Mouse (Mus musculus) liver, adult 2 months (tissue): ENCODE measurements around the gene Slc23a2. TPM values are rescaled to one million over a fixed set of nuclear protein-coding genes. Genes with fewer than 3 reads are reported as not detected.

Experiments
- DNase-seq: peaks from one replicate; pipeline ENCODE4 v3.0.0-alpha.2; 2011; ENCODE audit warnings: low read depth, low spot score; ENCODE audit errors: extremely low read depth
- H3K27ac ChIP-seq: fragments of 200-500 bp; replicated peaks from 2 replicates; pipeline ENCODE4 v1.5.1; 2012; ENCODE audit warnings: low read depth, mild to moderate bottlenecking, control low read depth, inconsistent platforms, low read length; ENCODE audit not compliant: insufficient read depth
- H3K27me3 ChIP-seq: fragments of 200-500 bp; 2 replicates; pipeline ENCODE4 v1.6.1; 2012; ENCODE audit warnings: mild to moderate bottlenecking, moderate library complexity, low read length, inconsistent platforms; ENCODE audit not compliant: control insufficient read depth, insufficient read depth
- H3K36me3 ChIP-seq: fragments of 200-500 bp; 2 replicates; pipeline ENCODE4 v1.6.1; 2012; ENCODE audit warnings: low read length, inconsistent platforms; ENCODE audit not compliant: control insufficient read depth, insufficient read depth
- H3K4me1 ChIP-seq: fragments of 200-500 bp; 2 replicates; pipeline ENCODE4 v1.6.1; 2011; ENCODE audit warnings: low read length; ENCODE audit not compliant: control insufficient read depth, insufficient read depth
- H3K4me3 ChIP-seq: fragments of 200-500 bp; 2 replicates; pipeline ENCODE4 v1.5.1; 2011; ENCODE audit warnings: low read depth, mild to moderate bottlenecking, control low read depth, low read length, moderate library complexity; ENCODE audit not compliant: insufficient read depth
- H3K79me2 ChIP-seq: fragments of 200-500 bp; 2 replicates; pipeline ENCODE4 v1.6.1; 2012; ENCODE audit warnings: inconsistent platforms, mild to moderate bottlenecking, low read length, moderate library complexity; ENCODE audit not compliant: control insufficient read depth, insufficient read depth
- H3K9ac ChIP-seq: fragments of 200-500 bp; 2 replicates; pipeline ENCODE4 v1.6.1; 2012; ENCODE audit warnings: low read depth, mild to moderate bottlenecking, control low read depth, inconsistent platforms, low read length
- CTCF ChIP-seq: fragments of 200-500 bp; IDR thresholded peaks from 2 replicates; pipeline ENCODE4 v1.5.1; 2011; ENCODE audit warnings: low read depth, low read length, control low read depth
- POLR2A ChIP-seq: fragments of 200-500 bp; IDR thresholded peaks from 2 replicates; pipeline ENCODE4 v1.6.1; 2011; ENCODE audit warnings: low read length, control low read depth; ENCODE audit not compliant: insufficient read depth; ENCODE audit errors: extremely low read depth
- WGBS: fragments of 180-500 bp; shearing (Covaris S2); methylation state at CpG from one replicate; pipeline ENCODE4 v1.1.7; 2018; 5-methylcytosine and 5-hydroxymethylcytosine counted together
- polyA plus RNA-seq: library from polyadenylated mRNA; depleted of rRNA; stranded (reverse); fragments of >200 nt; gene quantifications from 2 replicates; pipeline ENCODE4 v1.2.3, GENCODE M21; 2012
- total RNA-seq: library from RNA; depleted of rRNA; stranded (reverse); fragments of >200 nt; gene quantifications from 2 replicates; pipeline ENCODE4 v1.2.3, GENCODE M21; 2014

Gene Slc23a2
- total and polyA plus RNA-seq, 2 experiments: 12.7 to 14.8 TPM

DNA sequence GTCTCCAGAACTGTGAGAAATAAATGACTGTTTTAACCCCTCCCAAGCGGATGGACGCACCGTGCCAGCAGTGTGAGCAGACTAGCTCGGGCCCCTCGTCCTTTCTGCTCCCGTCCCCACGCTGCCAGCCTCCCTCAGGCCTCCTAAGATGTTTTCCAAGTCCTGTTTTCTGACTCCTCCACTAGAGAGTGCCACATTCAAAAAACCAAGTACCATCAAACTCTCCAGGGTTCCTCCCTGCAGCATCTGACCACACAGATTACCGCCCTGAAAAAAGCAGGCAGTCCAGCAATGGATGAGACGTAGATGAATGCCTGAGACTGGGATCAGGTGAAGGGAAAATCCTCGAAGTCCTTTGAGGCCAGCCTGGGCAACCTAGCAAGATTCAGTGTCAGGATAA lies 4.4 kb downstream of the Slc23a2 start:
- Histone ChIP-seq H3K27me3 (no peaks in the 10 kb centered on the region), H3K4me1 (peaks cover 14% of the 10 kb centered on the region), H3K79me2 (peaks cover 42% of the 10 kb centered on the region; the same call in 1 of the 2 replicates), H3K4me3 (no peak overlapping the region), H3K27ac (no peak overlapping the region), H3K36me3 (no peaks in the 10 kb centered on the region), H3K9ac (no peak overlapping the region)
- DNase-seq: no peak
- 75% methylated on average over 10 of the region's 10 CpGs for WGBS
- no peak for TF ChIP-seq CTCF
- TF ChIP-seq POLR2A: no peak

DNA sequence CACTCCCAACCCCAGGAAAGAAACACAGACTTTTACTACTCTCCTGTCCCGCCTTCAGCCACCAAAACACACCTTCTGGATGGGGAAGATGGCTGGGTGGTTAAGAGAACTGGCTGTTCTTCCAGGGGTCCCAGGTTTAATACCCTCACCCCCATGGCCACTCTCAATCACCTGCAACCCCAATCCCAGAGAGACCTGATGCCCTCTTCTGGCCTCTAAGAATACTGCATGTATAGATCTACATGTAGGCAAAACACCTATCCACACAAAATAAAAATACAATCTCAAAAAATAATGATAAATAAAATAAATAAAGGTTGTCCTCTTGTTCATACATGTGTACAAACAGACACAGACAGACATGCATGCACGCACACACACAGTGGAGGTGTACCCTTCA lies 5.8 kb downstream of the Slc23a2 start:
- Histone ChIP-seq H3K27ac (no peak overlapping the region), H3K4me3 (no peak overlapping the region), H3K27me3 (no peaks in the 10 kb centered on the region), H3K9ac (no peak overlapping the region), H3K36me3 (no peaks in the 10 kb centered on the region), H3K79me2 (peaks cover 43% of the 10 kb centered on the region; the same call in 1 of the 2 replicates), H3K4me1 (peaks cover 14% of the 10 kb centered on the region)
- DNase-seq: no peak
- 100% methylated on average over 2 of the region's 2 CpGs for WGBS
- TF ChIP-seq CTCF: 0 out of 2 replicates have a peak, but pooled peaks have one; percentile 21
- no peak for TF ChIP-seq POLR2A

DNA sequence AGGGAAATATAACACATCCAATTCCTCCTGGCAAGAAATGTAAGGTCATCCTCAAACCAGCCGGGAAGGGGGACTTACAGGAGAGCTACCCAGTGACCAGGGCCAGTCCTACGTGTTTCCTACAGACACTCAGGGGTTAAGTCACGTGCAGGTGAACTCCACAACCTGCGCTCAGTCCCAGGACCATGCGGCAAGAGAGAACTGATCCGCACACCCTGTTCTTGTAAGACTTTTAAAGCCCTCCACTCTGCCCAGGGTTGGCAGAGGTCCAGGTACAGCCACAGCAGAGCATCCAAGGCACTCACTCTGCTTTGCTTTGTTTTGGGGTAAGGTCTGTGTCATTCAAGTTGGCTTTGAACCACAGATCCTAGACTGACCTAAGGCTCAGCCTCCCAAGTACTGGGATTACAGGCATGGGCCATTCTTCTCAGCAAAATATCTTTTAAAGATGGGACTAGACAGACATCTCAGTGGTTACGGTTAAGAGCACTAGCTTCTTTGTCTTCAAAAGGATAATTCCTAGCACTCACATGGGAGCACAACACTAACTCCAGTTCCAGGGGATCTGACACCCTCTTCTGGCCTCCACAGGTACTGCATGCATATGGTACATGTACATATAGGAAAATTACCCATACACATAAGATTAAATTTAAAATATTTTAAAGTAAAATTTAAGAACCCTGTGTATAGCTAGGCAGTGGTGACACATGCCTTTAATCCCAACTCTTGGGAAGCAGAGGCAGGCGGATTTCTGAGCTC lies 8.9 kb downstream of the Slc23a2 start:
- 95% methylated on average over 8 of the region's 8 CpGs for WGBS
- TF ChIP-seq CTCF (peak; percentile 39; the same call in 1 of the 2 replicates), POLR2A (no peak)
- no peak overlapping the region for H3K4me3 ChIP-seq
- H3K36me3 ChIP-seq: no peaks in the 10 kb centered on the region
- H3K27ac ChIP-seq: no peak overlapping the region
- no peak for DNase-seq
- no peaks in the 10 kb centered on the region for H3K27me3 ChIP-seq
- H3K4me1 ChIP-seq: peaks cover 17% of the 10 kb centered on the region
- no peak overlapping the region for H3K9ac ChIP-seq
- peaks cover 43% of the 10 kb centered on the region; the same call in 1 of the 2 replicates for H3K79me2 ChIP-seq

DNA sequence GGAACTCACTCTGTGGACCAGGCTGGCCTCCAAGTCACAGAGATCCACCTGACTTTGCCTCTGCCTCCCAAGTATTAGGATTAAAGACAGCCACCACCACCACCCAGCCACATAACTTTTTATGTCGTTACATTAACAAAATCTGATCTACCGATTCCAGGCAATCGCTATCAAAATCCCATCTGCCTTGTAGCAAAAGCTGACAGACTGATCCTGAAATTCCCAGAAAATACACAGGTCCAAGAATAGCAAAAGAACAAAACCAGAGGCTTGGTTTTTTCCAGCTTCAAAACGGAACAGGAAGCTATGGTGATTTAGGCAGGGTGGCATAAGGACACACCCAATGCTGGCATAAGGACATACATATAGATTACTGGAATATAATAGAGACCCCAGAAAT lies 10.2 kb downstream of the Slc23a2 start:
- no peak for TF ChIP-seq POLR2A
- no peak for TF ChIP-seq CTCF
- Histone ChIP-seq H3K79me2 (peaks cover 37% of the 10 kb centered on the region; the same call in 1 of the 2 replicates), H3K9ac (no peak overlapping the region), H3K36me3 (no peaks in the 10 kb centered on the region), H3K4me3 (no peak overlapping the region), H3K4me1 (peaks cover 21% of the 10 kb centered on the region), H3K27ac (no peak overlapping the region; the same call in 1 of the 2 replicates), H3K27me3 (no peaks in the 10 kb centered on the region)
- DNase-seq: no peak
- WGBS: 61% methylated on average over 4 of the region's 4 CpGs

DNA sequence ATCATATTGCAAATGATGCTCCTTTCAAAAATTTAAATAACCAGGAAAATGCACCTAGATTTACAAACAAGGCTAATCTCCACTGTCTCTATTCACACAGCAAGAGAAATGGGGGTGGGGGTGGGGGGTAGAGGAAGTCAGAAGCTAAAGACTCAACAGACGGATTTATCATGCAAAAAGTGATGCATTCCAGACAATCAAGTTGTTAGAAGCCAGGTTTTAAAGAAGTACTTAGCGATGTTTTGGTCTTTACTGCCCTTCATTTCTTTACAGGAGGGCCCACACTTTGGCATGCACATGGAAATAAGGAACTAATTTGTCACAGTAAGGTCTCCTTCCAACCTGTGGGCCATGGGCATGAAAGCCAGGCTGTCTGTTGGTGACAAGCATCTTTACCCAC lies 11.5 kb downstream of the Slc23a2 start:
- H3K79me2 ChIP-seq: peaks cover 32% of the 10 kb centered on the region; the same call in 1 of the 2 replicates
- no peak for DNase-seq
- H3K9ac ChIP-seq: no peak overlapping the region
- WGBS: 78% methylated on average over 2 of the region's 2 CpGs
- peak overlapping the region; percentile 10; the same call in 1 of the 2 replicates for H3K27ac ChIP-seq
- H3K27me3 ChIP-seq: no peaks in the 10 kb centered on the region
- TF ChIP-seq CTCF (no peak), POLR2A (no peak)
- H3K36me3 ChIP-seq: no peaks in the 10 kb centered on the region
- H3K4me3 ChIP-seq: no peak overlapping the region
- peaks cover 21% of the 10 kb centered on the region for H3K4me1 ChIP-seq

DNA sequence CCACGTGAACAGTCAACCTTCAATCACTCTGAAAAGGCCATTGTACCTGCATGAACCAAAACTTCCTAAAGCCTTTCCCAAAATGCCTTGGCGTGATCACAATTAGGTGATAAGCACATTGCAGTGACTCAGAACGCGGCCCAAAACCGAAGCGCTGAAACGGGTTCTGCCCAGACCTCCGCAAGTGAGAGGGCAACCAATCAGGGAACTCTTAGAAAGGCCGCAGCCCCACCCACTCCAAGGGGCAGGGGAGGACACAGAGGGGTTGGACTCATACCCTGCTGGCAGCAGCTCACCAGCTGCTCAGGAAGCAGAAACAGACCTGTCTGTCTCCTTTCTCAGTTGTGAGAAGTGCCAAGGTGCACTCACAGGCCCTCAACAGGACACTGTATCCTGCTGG lies 13.6 kb downstream of the Slc23a2 start:
- H3K27ac ChIP-seq: peak overlapping the region; percentile 53
- no peak for TF ChIP-seq CTCF
- TF ChIP-seq POLR2A: no peak
- H3K9ac ChIP-seq: peak overlapping the region; percentile 42; the same call in 1 of the 2 replicates
- peaks cover 20% of the 10 kb centered on the region for H3K4me1 ChIP-seq
- no peaks in the 10 kb centered on the region for H3K36me3 ChIP-seq
- DNase-seq: peak; percentile 99
- H3K79me2 ChIP-seq: peaks cover 30% of the 10 kb centered on the region; the same call in 1 of the 2 replicates
- H3K4me3 ChIP-seq: no peak overlapping the region
- WGBS: 5% methylated on average over 9 of the region's 9 CpGs
- H3K27me3 ChIP-seq: no peaks in the 10 kb centered on the region
